Mouse (Mus musculus): ENCODE measurements around the gene Sar1b. TPM values are rescaled to one million over a fixed set of nuclear protein-coding genes. Genes with fewer than 3 reads are reported as not detected.
A peak's percentile ranks its signal among the peaks of the same experiment; 100 is the strongest.
"Not testable (repeated sequence)": the region's sequence is repeated elsewhere in the genome, so short reads cannot be mapped to it uniquely, and the experiment has no call there.

The Sar1b gene
- polyA plus RNA-seq (2012; rRNA removed) (54.7 and 55.1 TPM in 2 replicates), polyA plus RNA-seq (2014; fragmentation: Nextera tagmentation; extraction: Ambion mirVana) (98.2 and 117 TPM in 2 replicates)

- no peak within 1 kb of the TSS for H3K27ac ChIP-seq (replicated peaks; ENCODE audit: low read depth, low read length)
- H3K9me3 ChIP-seq (ENCODE audit: control insufficient read depth, low read length) = no peaks in the 10 kb centered on the region
- peaks cover 11% of the 10 kb centered on the region for H3K4me1 ChIP-seq (ENCODE audit: control insufficient read depth, insufficient read depth, low read length)
- H3K4me3 ChIP-seq (replicated peaks; ENCODE audit: low read length) = peak within 1 kb of the TSS; percentile 66
- peak; percentile 81 for DNase-seq (ENCODE audit: low spot score)
- H3K36me3 ChIP-seq (ENCODE audit: control insufficient read depth, insufficient read depth, low read length) = no peaks in the 10 kb centered on the region
- H3K4me2 ChIP-seq (replicated peaks; ENCODE audit: low read depth, low read length, severe bottlenecking) = peak within 1 kb of the TSS; percentile 73
- WGBS = 2% methylated on average over 28 of the region's 30 CpGs
- 0 out of 2 replicates have a peak, but pooled peaks have one; percentile 56 for TF ChIP-seq POLR2A (IDR thresholded peaks at IDR 0.05; ENCODE audit: borderline replicate concordance, extremely low read depth, insufficient read depth, insufficient read length)
- peak within 1 kb of the TSS; percentile 80 for H3K9ac ChIP-seq (ENCODE audit: low read depth, low read length, severe bottlenecking)
- H3K27me3 ChIP-seq (ENCODE audit: control insufficient read depth, insufficient read depth, low read length) = no peaks in the 10 kb centered on the region
- ATAC-seq (ENCODE audit: low FRiP score, low read depth) = peak; percentile 97
Observed at GRCm38 (mm10) chr11:51763213-51763907, at the start of gene Sar1b, which contains the start of gene Sec24a. Gene Sar1b, plus strand, starts transcription at chr11:51763687. Gene Sec24a, minus strand, starts transcription at chr11:51763634.

DNA sequence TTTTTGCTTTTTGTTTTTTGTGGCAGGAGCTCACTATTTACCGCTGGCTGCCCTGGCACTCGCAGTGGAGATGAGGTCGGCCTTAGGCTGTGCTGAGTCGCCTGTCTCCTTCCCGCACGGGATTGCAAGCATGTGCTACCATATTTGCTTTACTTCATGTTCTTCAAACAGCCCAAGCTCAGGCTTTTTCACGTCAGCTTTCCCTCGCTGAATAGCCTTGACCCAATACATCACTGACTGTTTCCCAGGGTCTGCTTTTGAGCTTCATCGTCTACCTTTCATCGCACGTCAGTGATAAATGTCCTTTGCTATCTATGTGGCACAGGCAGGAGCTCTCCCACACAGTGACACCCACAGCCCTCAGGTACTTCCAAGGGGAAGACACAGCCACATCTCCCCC lies 42.4 kb upstream of the Sar1b start:
- Histone ChIP-seq H3K4me1 (ENCODE audit: control insufficient read depth, insufficient read depth, low read length) (no peaks in the 10 kb centered on the region), H3K4me2 (replicated peaks; ENCODE audit: low read depth, low read length, severe bottlenecking) (no peak overlapping the region), H3K27ac (replicated peaks; ENCODE audit: low read depth, low read length) (no peak overlapping the region), H3K9ac (ENCODE audit: low read depth, low read length, severe bottlenecking) (no peak overlapping the region), H3K27me3 (ENCODE audit: control insufficient read depth, insufficient read depth, low read length) (no peaks in the 10 kb centered on the region), H3K4me3 (replicated peaks; ENCODE audit: low read length) (no peak overlapping the region), H3K9me3 (ENCODE audit: control insufficient read depth, low read length) (no peaks in the 10 kb centered on the region), H3K36me3 (ENCODE audit: control insufficient read depth, insufficient read depth, low read length) (peaks cover 84% of the 10 kb centered on the region)
- ATAC-seq (ENCODE audit: low FRiP score, low read depth) (no peak), DNase-seq (ENCODE audit: low spot score) (no peak)
- TF ChIP-seq POLR2A (IDR thresholded peaks at IDR 0.05; ENCODE audit: borderline replicate concordance, extremely low read depth, insufficient read depth, insufficient read length) = no peak
- 94% methylated on average over 11 of the region's 11 CpGs for WGBS

DNA sequence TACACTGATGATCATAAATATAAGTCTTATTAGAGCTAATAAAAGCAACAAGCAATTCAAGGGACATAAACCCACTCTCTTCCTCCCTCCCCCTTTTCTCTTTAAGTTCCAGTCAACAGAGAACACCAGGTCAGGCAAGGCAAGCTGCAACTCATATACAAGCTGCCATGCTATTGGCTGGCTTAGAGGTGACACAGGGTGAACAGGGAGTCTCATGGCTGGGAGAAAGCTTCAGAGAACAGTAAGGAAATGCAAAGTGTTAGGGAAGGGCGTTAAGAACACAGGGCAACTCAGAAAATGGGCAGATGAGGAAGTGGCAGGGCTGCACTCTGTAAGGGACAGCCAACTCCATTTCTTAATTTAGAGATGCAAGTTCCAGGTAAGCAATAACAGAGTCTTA lies 30.6 kb upstream of the Sar1b start:
- WGBS = 75% methylated on average over 1 of the region's 1 CpGs
- no peak for TF ChIP-seq POLR2A (IDR thresholded peaks at IDR 0.05; ENCODE audit: borderline replicate concordance, extremely low read depth, insufficient read depth, insufficient read length)
- Histone ChIP-seq H3K9ac (ENCODE audit: low read depth, low read length, severe bottlenecking) (no peak overlapping the region), H3K27me3 (ENCODE audit: control insufficient read depth, insufficient read depth, low read length) (no peaks in the 10 kb centered on the region), H3K4me2 (replicated peaks; ENCODE audit: low read depth, low read length, severe bottlenecking) (no peak overlapping the region), H3K4me1 (ENCODE audit: control insufficient read depth, insufficient read depth, low read length) (no peaks in the 10 kb centered on the region), H3K27ac (replicated peaks; ENCODE audit: low read depth, low read length) (no peak overlapping the region), H3K4me3 (replicated peaks; ENCODE audit: low read length) (no peak overlapping the region), H3K36me3 (ENCODE audit: control insufficient read depth, insufficient read depth, low read length) (peaks cover 62% of the 10 kb centered on the region), H3K9me3 (ENCODE audit: control insufficient read depth, low read length) (no peaks in the 10 kb centered on the region)
- no peak for DNase-seq (ENCODE audit: low spot score)
- ATAC-seq (ENCODE audit: low FRiP score, low read depth) = no peak

GRCm38 (mm10) chr11:51734218-51734617 lies 29.3 kb upstream of the Sar1b start:
- not testable (repeated sequence) for H3K4me3 ChIP-seq (replicated peaks; ENCODE audit: low read length); H3K4me2 ChIP-seq (replicated peaks; ENCODE audit: low read depth, low read length, severe bottlenecking); ATAC-seq (ENCODE audit: low FRiP score, low read depth); H3K27ac ChIP-seq (replicated peaks; ENCODE audit: low read depth, low read length); H3K9me3 ChIP-seq (ENCODE audit: control insufficient read depth, low read length); DNase-seq (ENCODE audit: low spot score); H3K4me1 ChIP-seq (ENCODE audit: control insufficient read depth, insufficient read depth, low read length); H3K9ac ChIP-seq (ENCODE audit: low read depth, low read length, severe bottlenecking); H3K27me3 ChIP-seq (ENCODE audit: control insufficient read depth, insufficient read depth, low read length)
- WGBS = 95% methylated on average over 11 of the region's 13 CpGs
- peaks cover 67% of the 10 kb centered on the region for H3K36me3 ChIP-seq (ENCODE audit: control insufficient read depth, insufficient read depth, low read length)

- DNase-seq (ENCODE audit: low spot score) (no peak), ATAC-seq (ENCODE audit: low FRiP score, low read depth) (no peak)
- no peaks in the 10 kb centered on the region for H3K9me3 ChIP-seq (ENCODE audit: control insufficient read depth, low read length)
- H3K36me3 ChIP-seq (ENCODE audit: control insufficient read depth, insufficient read depth, low read length) = peaks cover 61% of the 10 kb centered on the region
- no peaks in the 10 kb centered on the region for H3K4me1 ChIP-seq (ENCODE audit: control insufficient read depth, insufficient read depth, low read length)
- no peak overlapping the region for H3K27ac ChIP-seq (replicated peaks; ENCODE audit: low read depth, low read length)
- H3K4me2 ChIP-seq (replicated peaks; ENCODE audit: low read depth, low read length, severe bottlenecking) = no peak overlapping the region
- WGBS = 84% methylated on average over 3 of the region's 3 CpGs
- TF ChIP-seq POLR2A (IDR thresholded peaks at IDR 0.05; ENCODE audit: borderline replicate concordance, extremely low read depth, insufficient read depth, insufficient read length) = no peak
- no peaks in the 10 kb centered on the region for H3K27me3 ChIP-seq (ENCODE audit: control insufficient read depth, insufficient read depth, low read length)
- no peak overlapping the region for H3K4me3 ChIP-seq (replicated peaks; ENCODE audit: low read length)
- H3K9ac ChIP-seq (ENCODE audit: low read depth, low read length, severe bottlenecking) = no peak overlapping the region
Observed at GRCm38 (mm10) chr11:51738651-51739403, 24.7 kb upstream of the Sar1b start.

Data from limb, embryonic 14.5 days (tissue).